Mouse (Mus musculus) frontal cortex, postnatal 14 days (tissue): ENCODE measurements at regions not wholly inside any gene's neighbourhood (a gene's known extent, or its start where the extent isn't known, plus 50 kb on each side); places are given as distances from the start of the nearest gene placed in this dataset.
A peak's percentile ranks its signal among the peaks of the same experiment; 100 is the strongest.

Experiments
- DNase-seq, 2 experiments: peaks; one replicate each; pipeline ENCODE4 v3.0.0; 2022; ENCODE audit warnings: low spot score in 2 of 2

- no peak for DNase-seq
Observed at GRCm38 (mm10) chr9:103922356-103922755, 80.0 kb upstream of the Nphp3 start.

- no peak for DNase-seq
Observed at GRCm38 (mm10) chr9:103924641-103925040, 77.7 kb upstream of the Nphp3 start.

- DNase-seq: no peak
Observed at GRCm38 (mm10) chr9:103925486-103925885, 76.9 kb upstream of the Nphp3 start.

- no peak for DNase-seq
Observed at GRCm38 (mm10) chr9:103928744-103929527, 73.4 kb upstream of the Nphp3 start.

GRCm38 (mm10) chr9:103938070-103938469 is 64.3 kb upstream of the Nphp3 start:
- peak in 1 of 2 experiments; percentile 19 for DNase-seq

- DNase-seq: no peak
Observed at GRCm38 (mm10) chr9:103940010-103940409, 62.3 kb upstream of the Nphp3 start.

- no peak for DNase-seq
Observed at GRCm38 (mm10) chr9:103940506-103940905, 61.8 kb upstream of the Nphp3 start.

GRCm38 (mm10) chr9:103941176-103941900 is 61.0 kb upstream of the Nphp3 start:
- no peak for DNase-seq

GRCm38 (mm10) chr9:103941901-103942260 is 60.5 kb upstream of the Nphp3 start:
- DNase-seq: no peak

GRCm38 (mm10) chr9:103945406-103945805 is 56.9 kb upstream of the Nphp3 start:
- DNase-seq: peak; percentile 14 to 32

GRCm38 (mm10) chr9:103951799-103952198 is 50.5 kb upstream of the Nphp3 start:
- no peak for DNase-seq
